ENCODE assay signal across 12 mouse cellular contexts in the genomic region with DNA sequence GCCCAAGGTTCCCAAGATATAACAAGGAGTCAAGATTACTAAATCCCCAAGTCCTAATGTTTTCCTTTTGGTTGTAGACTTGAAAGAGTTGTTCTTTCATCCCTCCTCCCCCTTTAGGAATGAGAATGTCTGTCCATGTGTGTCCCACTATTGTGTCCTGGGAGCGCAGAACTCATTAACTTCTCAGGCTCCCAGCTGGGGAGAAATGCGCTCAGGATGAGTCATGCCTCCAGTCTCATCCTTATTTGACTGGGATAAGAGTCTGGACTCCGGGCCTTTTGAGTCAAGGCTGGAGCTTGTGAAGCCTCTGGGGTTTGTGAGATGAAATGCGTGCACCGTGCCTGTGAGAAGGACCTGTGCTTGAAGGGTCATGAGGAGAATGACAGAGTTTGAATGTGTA.
A peak's percentile ranks its signal among the peaks of the same experiment; 100 is the strongest.
DNase-seq lines count a peak whose midpoint lies in the region.
"Had no signal": no experiment of that assay in that cellular context is flagged by ENCODE, and none has a peak within 500 bp of the region (broad histone marks: within the 10 kb centered on the region; RNA-seq: fewer than 3 reads in every experiment).

No protein-coding gene starts in this region.

- intact Hi-C loops in heart, postnatal 10 days (cut with DNase I) = no loop called here

- DNase-seq in adrenal gland, adult 2 months = peak; percentile 62
- DNase-seq in adrenal gland, adult 18-20 months (ENCODE audit: low spot score in 2 of 2) = no peak
- DNase-seq in ovary, postnatal 36 days (ENCODE audit: low spot score) = peak; percentile 19
- DNase-seq in ovary, postnatal 14 days (ENCODE audit: low spot score) = no peak
- DNase-seq in heart, postnatal 10 days = peak; percentile 18 to 24
- DNase-seq in embryo, embryonic 10 days (ENCODE audit: low spot score) = no peak
- DNase-seq in embryo, embryonic 9.5 days (ENCODE audit: extremely low spot score) = no peak
- no peak for DNase-seq in right cerebral cortex, postnatal 25 days
- DNase-seq: cerebellum, adult 11-12 months; kidney, adult 11 months; layer of hippocampus, postnatal 36 days; thymus, postnatal 14 days had no signal

Comparison
In these comparisons a context has a peak if more than half of its experiments do, and no peak if none do; other contexts are left out.
1. DNase-seq: peak in adrenal gland, adult 2 months (single experiment), ovary, postnatal 36 days (single experiment) and heart, postnatal 10 days (2 of 2); none in adrenal gland, adult 18-20 months (0 of 2), ovary, postnatal 14 days (single experiment), embryo, embryonic 10 days (single experiment), embryo, embryonic 9.5 days (single experiment) and right cerebral cortex, postnatal 25 days (single experiment).